Mouse (Mus musculus) induced T-regulatory cell, adult 2 months (primary cell): ENCODE data around the gene Rxfp4.

Experiments
- DNase-seq: peaks from one replicate; pipeline ENCODE4 v3.0.0-alpha.2; 2012; ENCODE audit warnings: low read depth

Gene Rxfp4

GRCm38 (mm10) chr3:88651669-88652618 is 998 bp downstream of the Rxfp4 start:
- no peak for DNase-seq

GRCm38 (mm10) chr3:88650713-88651504 is 2.0 kb downstream of the Rxfp4 start:
- DNase-seq: no peak

- no peak for DNase-seq
These were observed 3.0 kb downstream of the Rxfp4 start for GRCm38 (mm10) chr3:88649967-88650366.

- DNase-seq: no peak
These were observed 3.8 kb downstream of the Rxfp4 start for GRCm38 (mm10) chr3:88649186-88649585.

GRCm38 (mm10) chr3:88648452-88649168 is 4.3 kb downstream of the Rxfp4 start:
- DNase-seq: no peak

- DNase-seq: no peak
These were observed 5.0 kb downstream of the Rxfp4 start for GRCm38 (mm10) chr3:88647779-88648413.

DNA sequence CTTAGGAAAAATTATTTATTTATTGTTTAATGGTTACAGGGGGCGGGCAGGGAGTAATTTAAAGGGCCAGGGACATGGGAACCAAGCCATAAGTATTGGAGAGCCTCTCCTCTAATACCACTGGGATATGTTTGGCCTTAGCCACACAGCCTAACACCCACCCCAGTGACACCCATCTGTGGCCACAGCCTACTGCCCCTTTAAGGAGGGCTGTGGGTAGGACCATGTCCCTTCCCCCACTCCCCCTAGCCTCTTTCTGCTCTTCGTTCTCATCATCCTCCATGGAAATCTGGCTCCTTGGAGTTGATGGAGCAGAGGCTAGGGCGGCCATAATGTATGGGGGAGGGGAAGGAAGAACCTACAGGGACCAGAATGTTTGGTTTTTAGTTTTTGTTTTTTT is 5.9 kb downstream of the Rxfp4 start:
- DNase-seq: no peak

GRCm38 (mm10) chr3:88646426-88646995 is 6.4 kb downstream of the Rxfp4 start:
- DNase-seq: no peak

DNA sequence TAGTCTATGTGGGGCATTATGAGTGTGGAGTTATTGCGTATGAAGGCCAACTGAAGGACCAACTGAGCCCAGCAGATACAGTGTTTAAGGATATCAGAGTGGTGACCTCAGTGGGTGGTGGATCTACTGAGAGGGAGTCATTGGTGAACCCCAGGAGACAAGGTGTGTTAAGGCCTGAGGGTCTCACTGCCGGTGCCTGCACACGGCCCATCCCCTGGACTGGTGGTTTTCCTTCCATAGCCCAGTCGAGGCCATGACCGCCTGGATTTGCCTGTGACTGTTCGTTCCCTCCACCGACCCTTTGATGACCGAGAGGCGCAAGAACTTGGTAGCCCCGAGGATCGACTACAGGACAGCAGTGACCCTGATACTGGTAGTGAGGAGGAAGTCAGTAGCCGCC is 7.0 kb downstream of the Rxfp4 start:
- no peak for DNase-seq

GRCm38 (mm10) chr3:88643078-88643477 is 9.9 kb downstream of the Rxfp4 start:
- no peak for DNase-seq

DNA sequence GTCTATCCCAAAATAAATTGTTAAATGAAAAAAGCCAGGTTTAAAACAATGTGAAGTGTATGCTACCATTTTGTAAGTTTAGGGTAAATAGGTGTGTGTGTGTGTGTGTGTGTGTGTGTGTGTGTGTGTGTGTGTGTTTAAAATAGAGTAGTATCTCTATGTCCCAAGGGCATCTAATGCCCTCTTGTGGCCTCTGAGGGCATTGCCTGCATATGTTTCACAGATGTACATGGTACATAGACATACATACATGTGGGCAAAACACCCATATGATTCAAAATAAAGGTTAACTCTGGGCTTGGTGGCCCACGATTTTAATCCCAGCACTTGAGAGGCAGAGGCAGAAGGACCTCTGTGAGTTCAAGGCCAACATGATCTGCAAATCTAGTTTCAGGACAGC is 12.3 kb downstream of the Rxfp4 start:
- peak; percentile 86 for DNase-seq

GRCm38 (mm10) chr3:88639239-88639638 is 13.7 kb downstream of the Rxfp4 start:
- DNase-seq: no peak

DNA sequence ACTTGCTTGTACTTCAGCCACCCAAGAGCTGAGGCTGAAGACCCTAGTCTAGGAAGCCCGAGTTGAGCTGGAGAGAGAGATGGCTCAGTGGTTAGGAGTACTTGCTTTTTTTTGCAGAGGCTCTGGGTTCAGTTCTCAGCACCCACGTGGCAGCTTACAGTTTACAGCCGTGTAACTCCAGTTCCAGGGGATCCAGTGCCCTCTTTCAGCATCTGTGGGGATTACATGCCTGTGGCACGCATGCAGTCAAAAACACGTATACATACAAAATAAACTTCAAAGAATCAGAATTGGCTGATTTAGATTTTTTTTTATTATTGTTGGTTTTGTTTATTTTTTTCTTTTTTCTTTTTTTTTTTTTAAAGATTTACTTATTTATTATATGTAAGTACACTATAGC is 15.8 kb downstream of the Rxfp4 start:
- no peak for DNase-seq

GRCm38 (mm10) chr3:88636555-88636986 is 16.4 kb downstream of the Rxfp4 start:
- no peak for DNase-seq

DNA sequence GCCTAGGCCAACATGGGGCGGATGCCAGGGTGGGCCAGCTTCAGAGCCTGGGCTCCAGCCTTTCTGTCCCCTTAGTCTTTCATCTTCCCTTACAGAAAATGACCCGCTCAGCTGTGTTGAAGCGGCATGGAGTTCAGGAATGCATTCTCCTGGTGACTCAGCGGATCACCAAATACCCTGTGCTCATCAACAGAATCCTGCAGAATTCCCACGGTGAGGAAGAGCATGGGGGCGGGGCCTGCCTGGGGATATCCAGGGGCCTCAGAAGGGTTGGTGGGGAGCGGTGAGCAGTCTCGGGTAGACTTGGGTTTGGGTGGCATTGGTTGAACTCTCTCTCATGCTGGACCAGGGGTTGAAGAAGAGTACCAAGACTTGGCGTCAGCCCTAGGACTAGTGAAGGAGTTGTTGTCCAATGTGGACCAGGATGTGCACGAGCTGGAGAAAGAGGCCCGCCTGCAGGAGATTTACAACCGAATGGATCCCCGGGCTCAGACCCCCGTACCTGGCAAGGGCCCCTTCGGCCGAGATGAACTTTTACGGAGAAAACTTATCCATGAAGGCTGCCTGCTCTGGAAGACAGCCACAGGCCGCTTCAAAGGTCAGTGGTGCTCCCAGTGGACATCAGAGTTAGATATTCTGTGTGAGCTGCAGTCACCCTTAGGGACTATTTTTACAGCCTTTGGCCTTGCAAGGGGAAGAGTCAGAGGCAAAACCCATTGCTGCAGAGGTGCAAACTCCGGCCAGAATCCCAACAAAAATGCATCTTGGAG is 17.3 kb downstream of the Rxfp4 start:
- no peak for DNase-seq

DNA sequence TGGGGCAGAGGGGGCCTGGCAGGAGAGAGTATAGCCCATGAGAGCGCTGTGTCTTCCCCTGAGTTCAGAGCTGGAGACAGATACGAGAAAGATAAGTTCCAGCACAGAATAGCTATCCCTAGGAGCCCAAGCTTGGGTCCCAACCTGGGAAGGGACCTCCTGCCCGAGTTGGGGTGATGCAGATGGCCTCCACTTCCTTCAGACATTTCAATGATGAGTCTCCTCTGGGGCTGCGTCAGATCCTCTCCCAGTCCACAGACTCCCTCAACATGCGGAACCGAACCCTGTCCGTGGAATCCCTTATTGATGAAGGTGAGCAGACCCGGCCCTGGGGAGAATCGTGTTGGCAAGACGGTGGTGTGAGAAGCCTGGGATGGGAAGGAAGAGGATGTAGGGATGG is 19.9 kb downstream of the Rxfp4 start:
- DNase-seq: no peak

- peak; percentile 53 for DNase-seq
These were observed 20.9 kb downstream of the Rxfp4 start for GRCm38 (mm10) chr3:88631921-88632587.

DNA sequence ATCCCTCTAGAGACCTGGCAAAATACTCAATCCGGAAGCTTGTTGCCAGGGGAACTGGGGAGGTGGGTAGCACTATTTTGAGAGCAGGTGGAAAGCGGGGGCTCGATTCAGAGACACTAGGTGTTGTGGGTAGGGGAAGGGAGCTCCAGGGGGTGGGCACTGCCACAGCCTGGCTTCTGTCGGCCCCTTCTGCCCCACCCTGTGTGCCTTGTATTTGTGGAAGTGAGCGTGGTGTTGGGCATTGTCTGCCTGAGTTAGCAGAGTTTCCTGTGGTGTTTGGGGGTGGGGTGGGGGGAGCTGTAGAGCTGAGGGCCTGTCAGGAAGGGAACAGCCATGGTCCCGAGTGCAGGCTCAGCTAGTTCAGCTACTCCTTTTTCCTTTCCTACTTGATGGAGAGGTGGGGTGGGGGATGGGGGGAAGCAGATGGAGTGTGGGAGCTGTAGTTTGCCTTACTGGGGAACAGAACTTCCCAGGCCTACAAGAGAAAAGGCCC is 22.0 kb downstream of the Rxfp4 start:
- DNase-seq: no peak

- DNase-seq: no peak
These were observed 22.9 kb downstream of the Rxfp4 start for GRCm38 (mm10) chr3:88630018-88630417.

GRCm38 (mm10) chr3:88629244-88629643 is 23.7 kb downstream of the Rxfp4 start:
- no peak for DNase-seq
